Mouse (Mus musculus) layer of hippocampus, adult 11-12 months (tissue): ENCODE data around the gene Crebrf.

Experiments used
- DNase-seq: peaks from one replicate; pipeline ENCODE4 v3.0.0; 2022; ENCODE audit warnings: low spot score

Crebrf gene

DNA sequence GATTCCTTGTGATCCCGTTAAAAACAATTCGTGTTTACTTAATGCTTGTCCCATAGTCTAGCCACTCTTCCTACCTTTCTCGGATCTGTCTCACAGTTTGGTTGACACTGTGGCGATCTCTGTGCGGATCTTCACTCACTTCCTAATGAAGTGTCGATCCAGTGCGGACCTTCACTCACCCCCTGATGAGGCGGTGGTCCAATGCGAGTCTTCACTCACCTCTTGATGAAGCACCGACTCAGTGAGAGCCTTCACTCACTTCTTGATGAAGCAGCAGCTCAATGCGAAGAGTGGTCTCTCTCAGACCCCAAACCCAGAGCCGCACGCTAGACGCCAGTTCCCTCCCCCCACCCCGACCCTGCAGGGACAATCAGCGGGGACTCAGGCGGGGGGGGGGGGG lies 110.7 kb downstream of the Crebrf start:
- no peak for DNase-seq
